Mouse (Mus musculus) liver, postnatal 0 days (tissue): ENCODE measurements around the gene Lrmda. TPM values are rescaled to one million over a fixed set of nuclear protein-coding genes. Genes with fewer than 3 reads are reported as not detected.
"Not testable (repeated sequence)": the region's sequence is repeated elsewhere in the genome, so short reads cannot be mapped to it uniquely, and the experiment has no call there.

ENCODE experiments used
- ATAC-seq: fragments of 200-750 bp; cut with Nextera tagmentation; 2 replicates; pipeline ENCODE4 v1.8.0; 2017; ENCODE audit warnings: mild to moderate bottlenecking, moderate library complexity
- DNase-seq: peaks from one replicate; pipeline ENCODE4 v3.0.0-alpha.2; 2016
- H3K27ac ChIP-seq: fragments of 300-500 bp; sonication (generic); 2 replicates; pipeline ENCODE4 v1.5.1; 2014; ENCODE audit warnings: antibody characterized with exemption, moderate library complexity, mild to moderate bottlenecking, low read depth
- H3K27me3 ChIP-seq: fragments of 300-500 bp; sonication (generic); 2 replicates; pipeline ENCODE4 v1.6.1; 2014; ENCODE audit warnings: low read length, control low read depth, mixed read lengths; ENCODE audit not compliant: insufficient read depth
- H3K36me3 ChIP-seq: fragments of 300-500 bp; sonication (generic); replicated peaks from 2 replicates; pipeline ENCODE4 v1.6.1; 2014; ENCODE audit warnings: mild to moderate bottlenecking, control low read depth, low read length, moderate library complexity, mixed read lengths; ENCODE audit not compliant: insufficient read depth
- H3K4me1 ChIP-seq: fragments of 300-500 bp; sonication (generic); 2 replicates; pipeline ENCODE4 v1.6.1; 2014; ENCODE audit warnings: antibody characterized with exemption, mild to moderate bottlenecking, control low read depth; ENCODE audit not compliant: insufficient read depth
- H3K4me2 ChIP-seq: fragments of 300-500 bp; sonication (generic); 2 replicates; pipeline ENCODE4 v1.6.1; 2014; ENCODE audit warnings: low read depth, mild to moderate bottlenecking, low read length, moderate library complexity, mixed read lengths
- H3K4me3 ChIP-seq: fragments of 300-500 bp; sonication (generic); 2 replicates; pipeline ENCODE4 v1.5.1; 2014; ENCODE audit warnings: low read depth, low read length
- H3K9ac ChIP-seq: fragments of 300-500 bp; sonication (generic); replicated peaks from 2 replicates; pipeline ENCODE4 v1.6.1; 2014; ENCODE audit warnings: mild to moderate bottlenecking, moderate library complexity
- H3K9me3 ChIP-seq: fragments of 300-500 bp; sonication (generic); 2 replicates; pipeline ENCODE4 v1.6.1; 2016; ENCODE audit warnings: mild to moderate bottlenecking, control low read depth, low read length, mixed read lengths
- CTCF ChIP-seq: sonication (generic); IDR thresholded peaks from 2 replicates; pipeline ENCODE4 v1.5.1; 2016; ENCODE audit warnings: antibody characterized with exemption, low read depth
- EP300 ChIP-seq: IDR thresholded peaks from 2 replicates; pipeline ENCODE4 v1.6.1; 2016; ENCODE audit warnings: antibody characterized with exemption, low read depth, mild to moderate bottlenecking
- WGBS: fragments of 180-500 bp; shearing (Covaris S2); extraction: QIAGEN DNeasy Blood & Tissue Kit; methylation state at CpG from one replicate; pipeline ENCODE4 v1.1.7; 2014; ENCODE audit not compliant: insufficient replicate concordance; 5-methylcytosine and 5-hydroxymethylcytosine counted together
- polyA plus RNA-seq: library from polyadenylated mRNA; unstranded; fragments of >200 nt; fragmentation: Nextera tagmentation; extraction: Ambion mirVana; gene quantifications from 2 replicates; pipeline ENCODE4 v1.2.1, GENCODE M21; 2015

Lrmda gene
- polyA plus RNA-seq, 1 experiment from 2014 or later = 0.28 TPM

DNA sequence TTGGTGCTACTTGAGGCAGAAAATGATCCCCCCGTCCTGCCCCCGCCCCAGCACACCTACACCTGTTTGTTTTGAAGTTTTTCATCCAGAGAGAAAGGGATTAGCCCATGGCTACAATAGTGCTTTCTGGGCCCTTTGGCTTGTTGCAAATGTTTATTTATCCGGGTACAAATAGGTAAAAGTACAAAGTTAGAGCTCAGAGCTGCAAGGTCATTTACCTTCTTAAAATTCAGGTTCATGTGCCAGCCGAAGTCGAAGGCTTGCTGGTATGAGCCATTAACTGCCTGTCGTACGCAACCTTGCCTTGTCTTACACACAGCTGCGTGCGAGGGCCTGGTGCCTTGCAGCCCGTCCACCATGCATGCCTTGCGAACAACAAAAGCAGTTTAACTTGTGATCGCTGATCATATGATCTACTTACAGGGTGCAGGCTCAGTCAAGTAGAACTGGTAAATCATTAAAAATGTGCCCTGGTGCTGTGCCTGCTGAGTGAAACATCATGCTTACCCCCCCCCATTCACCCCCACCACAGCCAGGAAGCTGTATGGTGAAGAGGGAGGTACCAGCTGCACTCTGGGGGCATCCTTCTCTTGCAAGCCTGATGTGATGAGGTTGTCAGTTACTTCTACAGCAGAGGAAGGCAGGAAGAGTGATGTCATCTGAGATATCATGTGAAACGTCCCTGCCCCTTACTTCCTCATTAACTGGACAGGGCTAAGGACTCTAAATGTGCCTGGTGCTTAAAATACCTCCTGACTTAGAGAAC, 781.5 kb downstream of the Lrmda start:
- Histone ChIP-seq H3K4me3 (no peak overlapping the region), H3K9ac (no peak overlapping the region), H3K4me2 (no peak overlapping the region), H3K36me3 (no peaks in the 10 kb centered on the region), H3K4me1 (peaks cover 11% of the 10 kb centered on the region; the same call in 1 of the 2 replicates), H3K27me3 (no peaks in the 10 kb centered on the region), H3K9me3 (no peaks in the 10 kb centered on the region), H3K27ac (no peak overlapping the region)
- DNase-seq (peak; percentile 20), ATAC-seq (peak; percentile 38)
- WGBS = 52% methylated on average over 13 of the region's 13 CpGs
- no peak for TF ChIP-seq CTCF
- TF ChIP-seq EP300 = no peak

DNA sequence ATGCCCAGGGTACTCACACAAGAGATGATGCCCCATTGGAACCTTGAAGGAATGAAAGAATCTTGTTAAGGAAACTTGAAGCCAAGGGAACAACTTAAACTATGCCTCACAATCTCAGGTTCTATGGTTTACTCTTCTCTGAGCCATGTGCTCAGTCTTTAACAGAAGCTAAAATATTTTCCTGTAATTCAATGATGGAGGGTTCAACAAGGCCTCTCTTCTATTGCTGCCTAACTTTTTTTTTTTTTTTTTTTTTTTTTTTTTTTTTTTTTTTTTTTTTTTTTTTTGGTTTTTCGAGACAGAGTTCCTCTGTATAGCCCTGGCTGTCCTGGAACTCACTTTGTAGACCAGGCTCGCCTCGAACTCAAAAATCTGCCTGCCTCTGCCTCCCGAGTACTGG, 782.2 kb downstream of the Lrmda start:
- not testable (repeated sequence) for H3K27me3 ChIP-seq, H3K4me2 ChIP-seq, H3K9me3 ChIP-seq, H3K9ac ChIP-seq, H3K36me3 ChIP-seq, H3K4me3 ChIP-seq, ATAC-seq, DNase-seq, H3K27ac ChIP-seq
- peaks cover 11% of the 10 kb centered on the region; the same call in 1 of the 2 replicates for H3K4me1 ChIP-seq
- WGBS = 73% methylated on average over 4 of the region's 4 CpGs

- TF ChIP-seq CTCF (no peak), EP300 (no peak)
- Histone ChIP-seq H3K4me1 (0 out of 2 replicates have a peak, but pooled peaks cover 2% of the 10 kb centered on the region), H3K9ac (no peak overlapping the region), H3K4me3 (no peak overlapping the region), H3K27me3 (no peaks in the 10 kb centered on the region), H3K27ac (no peak overlapping the region), H3K36me3 (no peaks in the 10 kb centered on the region), H3K4me2 (no peak overlapping the region), H3K9me3 (no peaks in the 10 kb centered on the region)
- DNase-seq = no peak
- WGBS = 29% methylated on average over 3 of the region's 3 CpGs
- ATAC-seq = no peak
These were observed 787.8 kb downstream of the Lrmda start for GRCm38 (mm10) chr14:22807324-22807723.

DNA sequence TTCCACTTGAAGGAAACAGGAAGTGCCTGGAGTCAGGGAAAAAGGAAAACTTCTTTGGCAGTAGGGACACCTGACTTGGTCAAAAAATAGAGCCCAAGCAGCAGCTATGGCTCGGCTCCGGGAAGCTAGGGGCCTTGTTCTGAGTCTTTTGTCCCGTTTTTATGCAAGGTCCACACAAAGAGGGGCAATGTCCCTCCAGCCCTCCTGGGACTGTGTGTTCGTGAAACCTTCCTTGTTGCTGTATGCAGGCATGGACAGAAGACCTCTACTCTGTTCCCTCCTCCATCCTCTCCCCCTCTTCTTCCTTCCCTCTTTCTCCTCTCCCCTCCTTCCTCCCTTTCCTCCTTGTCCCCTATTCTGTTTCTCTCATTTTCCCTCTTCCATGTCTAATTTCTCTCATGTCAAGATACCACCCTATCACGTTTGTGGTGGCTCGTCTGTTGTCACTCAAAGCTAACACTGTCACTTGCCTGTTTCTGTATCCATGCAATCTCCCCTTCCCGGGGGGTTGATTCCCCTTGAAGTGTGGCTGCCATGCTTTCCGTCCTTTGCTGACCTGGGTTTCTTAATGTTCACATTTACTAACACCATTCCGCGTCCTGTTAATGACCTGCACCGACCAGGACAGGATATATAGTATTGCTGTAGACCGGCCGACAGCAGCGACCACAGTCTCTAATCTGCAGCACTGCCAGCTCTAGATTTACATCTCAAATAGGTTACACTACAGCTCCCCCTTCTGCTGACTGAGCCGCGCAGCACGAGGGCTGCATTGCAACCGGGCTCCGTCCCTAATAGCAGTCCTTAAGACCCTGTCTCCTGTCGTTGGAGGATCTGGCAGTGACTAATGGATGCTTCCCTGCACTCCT, 788.4 kb downstream of the Lrmda start:
- no peak for TF ChIP-seq EP300
- peak; percentile 71 for TF ChIP-seq CTCF
- ATAC-seq (0 out of 2 replicates have a peak, but pooled peaks have one; percentile 23), DNase-seq (peak; percentile 54)

GRCm38 (mm10) chr14:22808595-22809166, 789.2 kb downstream of the Lrmda start:
- Histone ChIP-seq H3K4me2 (no peak overlapping the region), H3K4me1 (0 out of 2 replicates have a peak, but pooled peaks cover 2% of the 10 kb centered on the region), H3K27ac (no peak overlapping the region), H3K4me3 (no peak overlapping the region), H3K27me3 (no peaks in the 10 kb centered on the region), H3K36me3 (no peaks in the 10 kb centered on the region), H3K9ac (no peak overlapping the region), H3K9me3 (no peaks in the 10 kb centered on the region)
- no peak for TF ChIP-seq EP300
- no peak for TF ChIP-seq CTCF
- 37% methylated on average over 5 of the region's 5 CpGs for WGBS
- DNase-seq (no peak), ATAC-seq (no peak)

More for the DNA sequence above, 788.4 kb downstream of the Lrmda start:
- no peaks in the 10 kb centered on the region for H3K36me3 ChIP-seq
- no peaks in the 10 kb centered on the region for H3K9me3 ChIP-seq
- H3K27me3 ChIP-seq = no peaks in the 10 kb centered on the region
- 0 out of 2 replicates have a peak, but pooled peaks cover 2% of the 10 kb centered on the region for H3K4me1 ChIP-seq
- peak overlapping the region; percentile 49; the same call in 1 of the 2 replicates for H3K4me2 ChIP-seq
- no peak overlapping the region for H3K27ac ChIP-seq
- no peak overlapping the region for H3K9ac ChIP-seq
- WGBS = 4% methylated on average over 20 of the region's 20 CpGs
- no peak overlapping the region for H3K4me3 ChIP-seq

- Histone ChIP-seq H3K36me3 (no peaks in the 10 kb centered on the region), H3K27me3 (no peaks in the 10 kb centered on the region), H3K4me1 (0 out of 2 replicates have a peak, but pooled peaks cover 2% of the 10 kb centered on the region), H3K9ac (no peak overlapping the region), H3K9me3 (no peaks in the 10 kb centered on the region), H3K4me3 (no peak overlapping the region), H3K27ac (no peak overlapping the region), H3K4me2 (no peak overlapping the region)
- DNase-seq (no peak), ATAC-seq (no peak)
- WGBS = 76% methylated on average over 3 of the region's 3 CpGs
- TF ChIP-seq CTCF = no peak
- no peak for TF ChIP-seq EP300
These were observed 789.7 kb downstream of the Lrmda start for GRCm38 (mm10) chr14:22809229-22809628.
